Mouse (Mus musculus) gastrocnemius, postnatal 14 days (tissue): ENCODE data around the gene Dcbld2. TPM values are rescaled to one million over a fixed set of nuclear protein-coding genes. Genes with fewer than 3 reads are reported as not detected.
A peak's percentile ranks its signal among the peaks of the same experiment; 100 is the strongest.

Experiments
- DNase-seq: peaks from one replicate; pipeline ENCODE4 v3.0.0; 2021; ENCODE audit warnings: mixed read lengths
- intact Hi-C: fragments of 180-260 bp; cut with DNase I; formaldehyde crosslinking; loops from one replicate; pipeline ENCODE4 v1.15.1; 2025; ENCODE audit warnings: low total_unique reads
- total RNA-seq, 2 experiments: library from RNA; stranded (reverse); gene quantifications; 2 replicates each; pipeline ENCODE4 v1.2.3; 2021

Dcbld2 gene
- total RNA-seq, 2 experiments from 2014 or later = 8.6 to 12.9 TPM

GRCm38 (mm10) chr16:58475544-58476154 is 67.4 kb downstream of the Dcbld2 start:
- no peak for DNase-seq
- intact Hi-C loops = no loop called here

- intact Hi-C loops = no loop called here
- DNase-seq = peak; percentile 23
Observed at GRCm38 (mm10) chr16:58476363-58476762, 68.1 kb downstream of the Dcbld2 start.

GRCm38 (mm10) chr16:58479898-58480448 is 71.7 kb downstream of the Dcbld2 start:
- no peak for DNase-seq
- intact Hi-C loops = no loop called here

GRCm38 (mm10) chr16:58481219-58481905 is 73.1 kb downstream of the Dcbld2 start:
- DNase-seq = no peak
- intact Hi-C loops = no loop called here

- intact Hi-C loops = no loop called here
- no peak for DNase-seq
Observed at GRCm38 (mm10) chr16:58481906-58482270, 73.6 kb downstream of the Dcbld2 start.

- intact Hi-C loops = no loop called here
Observed at GRCm38 (mm10) chr16:58482296-58482695, 74.1 kb downstream of the Dcbld2 start.

GRCm38 (mm10) chr16:58487861-58488260 is 79.6 kb downstream of the Dcbld2 start:
- DNase-seq = no peak

More at GRCm38 (mm10) chr16:58482296-58482695, 74.1 kb downstream of the Dcbld2 start:
- DNase-seq = no peak

GRCm38 (mm10) chr16:58496791-58497190 is 88.5 kb downstream of the Dcbld2 start:
- intact Hi-C loops = no loop called here
- DNase-seq = no peak

More at GRCm38 (mm10) chr16:58487861-58488260, 79.6 kb downstream of the Dcbld2 start:
- intact Hi-C loops = no loop called here

- no peak for DNase-seq
- intact Hi-C loops = no loop called here
Observed at GRCm38 (mm10) chr16:58497886-58498713, 89.9 kb downstream of the Dcbld2 start.

- intact Hi-C loops = no loop called here
- DNase-seq = no peak
Observed at GRCm38 (mm10) chr16:58499172-58499584, 90.9 kb downstream of the Dcbld2 start.

- intact Hi-C loops = no loop called here
- no peak for DNase-seq
Observed at GRCm38 (mm10) chr16:58499650-58500049, 91.4 kb downstream of the Dcbld2 start.

- no peak for DNase-seq
- intact Hi-C loops = no loop called here
Observed at GRCm38 (mm10) chr16:58501760-58502301, 93.6 kb downstream of the Dcbld2 start.

GRCm38 (mm10) chr16:58502566-58502965 is 94.3 kb downstream of the Dcbld2 start:
- intact Hi-C loops = no loop called here
- no peak for DNase-seq

- intact Hi-C loops = no loop called here
- DNase-seq = no peak
Observed at GRCm38 (mm10) chr16:58504945-58505344, 96.7 kb downstream of the Dcbld2 start.

GRCm38 (mm10) chr16:58512181-58512761 is 104.0 kb downstream of the Dcbld2 start:
- intact Hi-C loops = no loop called here

GRCm38 (mm10) chr16:58512887-58513286 is 104.6 kb downstream of the Dcbld2 start:
- intact Hi-C loops = no loop called here
- DNase-seq = no peak

More at GRCm38 (mm10) chr16:58512181-58512761, 104.0 kb downstream of the Dcbld2 start:
- DNase-seq = no peak

- intact Hi-C loops = no loop called here
- DNase-seq = no peak
Observed at GRCm38 (mm10) chr16:58513755-58514154, 105.5 kb downstream of the Dcbld2 start.

- no peak for DNase-seq
- intact Hi-C loops = no loop called here
Observed at GRCm38 (mm10) chr16:58514565-58514964, 106.3 kb downstream of the Dcbld2 start.

GRCm38 (mm10) chr16:58516161-58516560 is 107.9 kb downstream of the Dcbld2 start:
- intact Hi-C loops = no loop called here
- no peak for DNase-seq
